Mouse (Mus musculus): ENCODE measurements at regions not wholly inside any gene's neighbourhood (a gene's known extent, or its start where the extent isn't known, plus 50 kb on each side); places are given as distances from the start of the nearest gene placed in this dataset.

GRCm38 (mm10) chr17:10025212-10025611 is 294.4 kb downstream of the Qk start:
- peak; percentile 34 for DNase-seq
- no peak for TF ChIP-seq CTCF (IDR thresholded peaks at IDR 0.05)
- H3K4me3 ChIP-seq, result no peak overlapping the region
- peak overlapping the region; percentile 8; the same call in 1 of the 2 replicates for H3K27ac ChIP-seq
- intact Hi-C loops (cut with DNase I), result no loop called here

GRCm38 (mm10) chr17:10024323-10024722 is 295.3 kb downstream of the Qk start:
- no peak overlapping the region for H3K4me3 ChIP-seq
- H3K27ac ChIP-seq, result no peak overlapping the region
- TF ChIP-seq CTCF (IDR thresholded peaks at IDR 0.05), result no peak
- DNase-seq, result no peak
- intact Hi-C loops (cut with DNase I), result no loop called here

- no peak for TF ChIP-seq CTCF (IDR thresholded peaks at IDR 0.05)
- no peak overlapping the region for H3K4me3 ChIP-seq
- DNase-seq, result no peak
- no peak overlapping the region for H3K27ac ChIP-seq
- intact Hi-C loops (cut with DNase I), result no loop called here
These were observed 307.5 kb downstream of the Qk start for GRCm38 (mm10) chr17:10012161-10012560.

- intact Hi-C loops (cut with DNase I), result no loop called here
- Histone ChIP-seq H3K27ac (no peak overlapping the region), H3K4me3 (no peak overlapping the region)
- no peak for DNase-seq
- TF ChIP-seq CTCF (IDR thresholded peaks at IDR 0.05), result no peak
These were observed 307.9 kb downstream of the Qk start for GRCm38 (mm10) chr17:10011728-10012127.

- Histone ChIP-seq H3K4me3 (no peak overlapping the region), H3K27ac (peak overlapping the region; percentile 83)
- peak; percentile 75 for DNase-seq
- TF ChIP-seq CTCF (IDR thresholded peaks at IDR 0.05), result no peak
- intact Hi-C loops (cut with DNase I), result no loop called here
These were observed 318.5 kb downstream of the Qk start for GRCm38 (mm10) chr17:10001071-10001591.

- no peak for DNase-seq
- no peak overlapping the region for H3K27ac ChIP-seq
- TF ChIP-seq CTCF (IDR thresholded peaks at IDR 0.05), result no peak
- H3K4me3 ChIP-seq, result no peak overlapping the region
- intact Hi-C loops (cut with DNase I), result no loop called here
These were observed 324.3 kb downstream of the Qk start for GRCm38 (mm10) chr17:9995321-9995720.

- Histone ChIP-seq H3K27ac (no peak overlapping the region), H3K4me3 (no peak overlapping the region)
- intact Hi-C loops (cut with DNase I), result no loop called here
- no peak for DNase-seq
- TF ChIP-seq CTCF (IDR thresholded peaks at IDR 0.05), result no peak
These were observed 321.2 kb upstream of the Pabpc6 start for GRCm38 (mm10) chr17:9990744-9991143.

GRCm38 (mm10) chr17:9981273-9981672 is 311.8 kb upstream of the Pabpc6 start:
- H3K27ac ChIP-seq, result no peak overlapping the region
- TF ChIP-seq CTCF (IDR thresholded peaks at IDR 0.05), result no peak
- intact Hi-C loops (cut with DNase I), result loop anchor here (5.0 kb wide), 1 partner anchor 179 kb away; no protein-coding TSS in a partner anchor
- no peak for DNase-seq
- H3K4me3 ChIP-seq, result no peak overlapping the region

- intact Hi-C loops (cut with DNase I), result no loop called here
- DNase-seq, result no peak
- no peak overlapping the region for H3K27ac ChIP-seq
- TF ChIP-seq CTCF (IDR thresholded peaks at IDR 0.05), result no peak
- no peak overlapping the region for H3K4me3 ChIP-seq
These were observed 307.4 kb upstream of the Pabpc6 start for GRCm38 (mm10) chr17:9976866-9977421.

- Histone ChIP-seq H3K4me3 (no peak overlapping the region), H3K27ac (peak overlapping the region; percentile 65)
- intact Hi-C loops (cut with DNase I), result no loop called here
- TF ChIP-seq CTCF (IDR thresholded peaks at IDR 0.05), result no peak
- no peak for DNase-seq
These were observed 306.5 kb upstream of the Pabpc6 start for GRCm38 (mm10) chr17:9975995-9976394.

- Histone ChIP-seq H3K27ac (no peak overlapping the region), H3K4me3 (no peak overlapping the region)
- TF ChIP-seq CTCF (IDR thresholded peaks at IDR 0.05), result no peak
- no peak for DNase-seq
- intact Hi-C loops (cut with DNase I), result no loop called here
These were observed 305.6 kb upstream of the Pabpc6 start for GRCm38 (mm10) chr17:9975153-9975552.

- intact Hi-C loops (cut with DNase I), result no loop called here
- H3K4me3 ChIP-seq, result no peak overlapping the region
- no peak for TF ChIP-seq CTCF (IDR thresholded peaks at IDR 0.05)
- no peak overlapping the region for H3K27ac ChIP-seq
- no peak for DNase-seq
These were observed 298.5 kb upstream of the Pabpc6 start for GRCm38 (mm10) chr17:9967988-9968387.

- Histone ChIP-seq H3K27ac (no peak overlapping the region), H3K4me3 (no peak overlapping the region)
- TF ChIP-seq CTCF (IDR thresholded peaks at IDR 0.05), result no peak
- DNase-seq, result no peak
- intact Hi-C loops (cut with DNase I), result no loop called here
These were observed 293.4 kb upstream of the Pabpc6 start for GRCm38 (mm10) chr17:9962893-9963436.

All from gastrocnemius, adult 2 months (tissue).